In genomic region chr10:17631817-17632216, GRCm38 (mm10) we compare ENCODE assay signal across 8 mouse cellular contexts.
DNase-seq lines count a peak whose midpoint lies in the region; ATAC-seq lines count a peak whose summit lies in the region.

No protein-coding gene starts in this region.

- no peak overlapping the region for H3K4me2 ChIP-seq in embryonic facial prominence, embryonic 11.5 days (ENCODE audit: low read depth, low read length)
- no peak overlapping the region for H3K4me2 ChIP-seq in midbrain, embryonic 15.5 days

- 29% methylated on average over 5 of the region's 5 CpGs for WGBS in embryonic facial prominence, embryonic 11.5 days
- WGBS in midbrain, embryonic 15.5 days, result 15% methylated on average over 5 of the region's 5 CpGs

- no peaks in the 10 kb centered on the region for H3K4me1 ChIP-seq in embryonic facial prominence, embryonic 11.5 days (ENCODE audit: control insufficient read depth, insufficient read depth, low read length)
- H3K4me1 ChIP-seq in midbrain, embryonic 15.5 days, result peaks cover 14% of the 10 kb centered on the region; the same call in 1 of the 2 replicates

- DNase-seq in adrenal gland, postnatal 36 days, result peak; percentile 13 to 20
- no peak for DNase-seq in adrenal gland, postnatal 4 days (ENCODE audit: low spot score in 2 of 2)
- peak; percentile 70 for DNase-seq in embryonic facial prominence, embryonic 11.5 days (ENCODE audit: low spot score)
- peak; percentile 54 for DNase-seq in kidney, adult 9 months
- DNase-seq in ovary, adult 18-20 months (ENCODE audit: low spot score), result no peak
- no peak for DNase-seq in right cerebral cortex, postnatal 14 days
- DNase-seq in urinary bladder, postnatal 14 days (ENCODE audit: low spot score), result no peak

- H3K9ac ChIP-seq in embryonic facial prominence, embryonic 11.5 days (replicated peaks; ENCODE audit: low read length), result no peak overlapping the region
- H3K9ac ChIP-seq in midbrain, embryonic 15.5 days, result no peak overlapping the region

- H3K9me3 ChIP-seq in embryonic facial prominence, embryonic 11.5 days (replicated peaks; ENCODE audit: control insufficient read depth, low read length), result no peaks in the 10 kb centered on the region
- H3K9me3 ChIP-seq in midbrain, embryonic 15.5 days, result no peaks in the 10 kb centered on the region

- no peaks in the 10 kb centered on the region for H3K36me3 ChIP-seq in embryonic facial prominence, embryonic 11.5 days (replicated peaks; ENCODE audit: control insufficient read depth, insufficient read depth, low read depth, low read length)
- no peaks in the 10 kb centered on the region for H3K36me3 ChIP-seq in midbrain, embryonic 15.5 days (replicated peaks)

- H3K4me3 ChIP-seq in embryonic facial prominence, embryonic 11.5 days (ENCODE audit: low read depth, low read length), result no peak overlapping the region
- H3K4me3 ChIP-seq in midbrain, embryonic 15.5 days, result no peak overlapping the region

- H3K27ac ChIP-seq in embryonic facial prominence, embryonic 11.5 days (replicated peaks; ENCODE audit: low read depth, low read length), result no peak overlapping the region
- H3K27ac ChIP-seq in midbrain, embryonic 15.5 days, result peak overlapping the region; percentile 32; the same call in 1 of the 2 replicates

- ATAC-seq in embryonic facial prominence, embryonic 11.5 days (replicated peaks; ENCODE audit: insufficient number of reproducible peaks, low FRiP score, low TSS enrichment, low read depth), result no peak
- peak; percentile 32 for ATAC-seq in midbrain, embryonic 15.5 days (replicated peaks)

- H3K27me3 ChIP-seq in embryonic facial prominence, embryonic 11.5 days (ENCODE audit: control insufficient read depth, insufficient read depth, low read length), result no peaks in the 10 kb centered on the region
- H3K27me3 ChIP-seq in midbrain, embryonic 15.5 days (replicated peaks), result no peaks in the 10 kb centered on the region

Comparison
In these comparisons a context has a peak if more than half of its experiments do, and no peak if none do; other contexts are left out.
1. DNase-seq: peak in adrenal gland, postnatal 36 days (2 of 2), embryonic facial prominence, embryonic 11.5 days (single experiment) and kidney, adult 9 months (single experiment); none in adrenal gland, postnatal 4 days (0 of 2), ovary, adult 18-20 months (single experiment), right cerebral cortex, postnatal 14 days (single experiment) and urinary bladder, postnatal 14 days (single experiment).